Mouse (Mus musculus) small intestine, adult 2 months (tissue): Measurements from ENCODE around the gene Mfsd1.

Experiments used
- CTCF ChIP-seq: fragments of 200-500 bp; IDR thresholded peaks from 2 replicates; pipeline ENCODE4 v1.5.1; 2012; ENCODE audit warnings: low read depth, mild to moderate bottlenecking, control low read depth, inconsistent platforms, low read length, moderate library complexity, mixed read lengths; ENCODE audit not compliant: insufficient replicate concordance, insufficient read length; ENCODE audit errors: extremely low read depth
- POLR2A ChIP-seq: fragments of 200-500 bp; IDR thresholded peaks from 2 replicates; pipeline ENCODE4 v1.6.1; 2012; ENCODE audit warnings: low read depth, mild to moderate bottlenecking, control low read depth, inconsistent platforms, low read length, moderate library complexity

DNA sequence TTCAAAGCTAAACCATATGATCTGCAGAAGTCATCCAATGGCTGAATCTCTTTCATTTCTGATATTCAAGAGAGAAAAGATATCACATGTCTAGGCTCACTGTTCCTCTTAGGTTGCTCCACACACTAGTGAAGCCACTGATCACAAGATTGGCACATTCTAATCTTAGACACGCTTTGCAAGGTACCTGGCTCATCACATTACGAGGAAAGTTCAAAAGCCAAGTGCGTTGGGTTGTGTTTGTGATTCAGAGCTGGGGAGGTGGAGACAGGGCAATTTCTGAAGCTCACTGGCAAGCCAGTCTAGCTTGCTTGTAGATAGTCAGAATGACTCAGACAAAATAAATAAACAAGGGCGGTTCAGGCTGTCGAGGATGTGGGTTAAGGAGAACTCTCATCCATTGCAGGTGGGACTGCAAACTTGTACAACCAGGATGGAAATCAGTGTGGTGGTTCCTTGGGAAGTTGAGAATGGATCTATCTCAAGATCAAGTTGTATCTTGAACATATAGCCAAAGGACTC, 28.6 kb upstream of the Mfsd1 start:
- TF ChIP-seq CTCF (no peak), POLR2A (no peak)
